Mouse (Mus musculus) cerebellum, postnatal 36 days (tissue): ENCODE measurements at regions not wholly inside any gene's neighbourhood (a gene's known extent, or its start where the extent isn't known, plus 50 kb on each side); places are given as distances from the start of the nearest gene placed in this dataset.
A peak's percentile ranks its signal among the peaks of the same experiment; 100 is the strongest.
"Not testable (repeated sequence)": the region's sequence is repeated elsewhere in the genome, so short reads cannot be mapped to it uniquely, and the experiment has no call there.

Experiments used
- DNase-seq, 2 experiments: peaks; one replicate each; pipeline ENCODE4 v3.0.0; 2021 to 2022; ENCODE audit warnings: mixed read lengths in 2 of 2

GRCm38 (mm10) chr8:116021691-116022090 lies 314.1 kb upstream of the Maf start:
- DNase-seq = no peak

- DNase-seq = no peak
These were observed 287.7 kb upstream of the Maf start for GRCm38 (mm10) chr8:115995320-115995719.

DNA sequence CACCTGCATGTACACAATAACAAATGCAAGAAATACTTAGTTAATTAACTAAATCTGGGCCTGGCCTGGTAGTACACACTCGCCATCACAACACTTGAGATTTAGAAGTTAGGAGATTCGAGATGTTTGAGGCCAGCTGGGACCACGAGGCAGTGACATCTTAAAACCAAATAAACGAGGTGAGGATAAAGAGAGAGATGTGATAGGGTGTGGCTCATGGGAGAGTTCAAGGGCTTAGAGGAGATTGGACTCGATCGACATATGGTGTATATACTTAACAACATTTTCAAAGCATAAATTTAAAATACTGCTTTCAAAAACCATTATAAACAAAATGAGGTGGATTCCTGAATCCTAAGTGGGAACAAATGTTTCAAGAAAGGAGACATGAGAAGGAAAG lies 284.4 kb upstream of the Maf start:
- no peak for DNase-seq

DNA sequence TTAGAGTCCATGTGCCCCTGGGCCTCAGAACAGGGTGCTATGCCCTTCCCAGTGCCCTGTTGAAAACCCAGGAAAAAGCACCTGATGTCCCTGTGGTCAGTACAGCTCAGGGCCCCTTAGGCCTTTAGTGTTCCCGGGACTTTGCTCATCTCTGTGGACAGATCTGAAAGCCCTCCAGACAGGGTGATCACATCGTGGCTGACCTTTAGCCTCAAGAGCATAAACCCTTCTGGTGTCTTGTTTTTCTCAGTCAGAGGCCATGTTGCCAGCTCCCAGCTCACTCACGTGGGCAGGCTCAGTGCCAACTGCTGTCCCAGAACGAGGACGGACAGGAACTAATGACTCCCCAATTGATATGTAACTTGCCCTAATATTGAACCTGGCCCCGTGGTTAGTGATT lies 275.8 kb upstream of the Maf start:
- DNase-seq = peak in 1 of 2 experiments; percentile 6

GRCm38 (mm10) chr8:115982326-115982725 lies 274.7 kb upstream of the Maf start:
- no peak for DNase-seq

DNA sequence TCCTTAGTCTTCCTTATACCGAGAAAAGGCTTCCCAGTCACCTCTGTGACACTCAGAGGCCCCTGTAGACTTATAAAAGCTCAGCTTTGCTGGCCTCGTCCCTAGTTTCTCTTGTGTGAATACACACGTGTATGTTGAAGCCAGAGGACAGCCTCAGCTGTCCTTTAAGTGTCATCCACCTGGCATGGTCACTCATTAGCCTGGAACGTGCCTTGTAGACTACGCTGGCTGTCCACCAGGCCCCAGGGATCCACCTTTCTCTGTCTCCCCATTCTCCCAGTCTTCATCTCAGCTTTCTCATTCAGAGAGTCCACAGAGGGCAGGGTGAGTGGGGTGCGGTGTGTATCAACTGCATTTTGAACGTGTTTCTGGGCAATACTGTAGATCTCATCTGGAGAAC lies 273.8 kb upstream of the Maf start:
- DNase-seq = no peak

DNA sequence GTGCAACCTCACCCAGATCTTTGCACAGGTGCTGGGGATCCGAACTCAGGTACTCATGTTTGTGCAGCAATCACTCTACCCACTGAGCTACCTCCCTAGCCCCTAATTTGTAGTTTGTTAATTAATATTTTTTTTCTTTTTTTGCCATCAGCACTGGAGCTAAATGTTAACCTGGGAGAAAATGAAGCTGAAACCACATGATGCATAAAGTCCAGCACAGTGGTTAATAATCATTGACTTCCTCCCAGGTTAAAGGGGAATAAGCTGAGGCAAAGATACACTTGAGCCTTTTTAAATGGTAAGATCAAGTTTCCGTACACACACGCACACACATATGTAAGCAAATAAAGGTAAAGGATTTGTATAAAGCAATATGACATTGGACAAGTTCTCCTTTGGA lies 273.0 kb upstream of the Maf start:
- no peak for DNase-seq

GRCm38 (mm10) chr8:115977152-115977551 lies 269.6 kb upstream of the Maf start:
- no peak for DNase-seq

GRCm38 (mm10) chr8:115974706-115975105 lies 267.1 kb upstream of the Maf start:
- DNase-seq = no peak

GRCm38 (mm10) chr8:115971351-115971750 lies 263.8 kb upstream of the Maf start:
- not testable (repeated sequence) for DNase-seq

DNA sequence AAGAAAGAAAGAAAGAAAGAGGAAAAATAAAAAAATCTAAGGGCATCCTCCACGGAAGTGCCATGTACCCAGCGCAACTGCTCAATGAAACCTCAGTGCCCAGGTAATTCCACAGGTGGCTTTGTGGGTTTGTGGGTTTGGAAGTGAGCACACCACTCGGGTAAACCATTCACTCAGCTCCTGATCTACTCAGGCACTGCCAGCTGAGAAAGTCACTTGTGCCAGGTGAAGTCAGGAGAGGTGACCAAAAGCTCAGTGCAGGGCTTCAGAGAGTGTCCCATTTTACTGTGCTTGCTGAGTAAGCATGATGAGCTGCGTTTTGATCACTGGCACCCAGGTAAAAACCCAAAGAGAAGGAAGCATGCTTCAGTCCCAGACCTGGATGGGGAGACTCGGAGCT lies 260.5 kb upstream of the Maf start:
- no peak for DNase-seq

- no peak for DNase-seq
These were observed 258.4 kb upstream of the Maf start for GRCm38 (mm10) chr8:115965981-115966380.

GRCm38 (mm10) chr8:115955371-115955770 lies 247.8 kb upstream of the Maf start:
- peak; percentile 48 to 54 for DNase-seq

- peak; percentile 29 to 34 for DNase-seq
These were observed 246.3 kb upstream of the Maf start for GRCm38 (mm10) chr8:115953783-115954470.

- DNase-seq = peak in 1 of 2 experiments; percentile 13
These were observed 244.9 kb upstream of the Maf start for GRCm38 (mm10) chr8:115952496-115952895.

DNA sequence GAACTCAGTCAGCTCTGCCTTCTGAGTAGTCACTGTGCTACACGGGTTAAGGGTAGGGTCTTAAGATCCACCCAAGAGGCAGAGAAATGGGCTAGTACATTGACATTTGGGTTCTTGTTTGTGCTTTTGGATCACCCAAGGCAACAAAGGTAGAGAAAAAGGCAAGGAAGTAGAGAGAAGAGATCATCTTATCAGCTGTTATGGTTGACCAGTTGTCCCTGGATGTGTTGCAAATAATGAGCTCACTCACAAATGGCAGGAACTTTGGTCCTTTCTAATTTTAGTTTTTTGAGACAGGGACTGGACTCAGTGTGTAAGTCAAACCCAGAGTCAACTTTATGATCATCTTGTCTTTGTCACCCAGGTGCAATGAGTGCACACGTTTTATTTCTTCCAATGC lies 241.3 kb upstream of the Maf start:
- DNase-seq = no peak

- DNase-seq = no peak
These were observed 240.4 kb upstream of the Maf start for GRCm38 (mm10) chr8:115948036-115948435.

GRCm38 (mm10) chr8:115942731-115943509 lies 235.3 kb upstream of the Maf start:
- DNase-seq = peak in 1 of 2 experiments; percentile 4

DNA sequence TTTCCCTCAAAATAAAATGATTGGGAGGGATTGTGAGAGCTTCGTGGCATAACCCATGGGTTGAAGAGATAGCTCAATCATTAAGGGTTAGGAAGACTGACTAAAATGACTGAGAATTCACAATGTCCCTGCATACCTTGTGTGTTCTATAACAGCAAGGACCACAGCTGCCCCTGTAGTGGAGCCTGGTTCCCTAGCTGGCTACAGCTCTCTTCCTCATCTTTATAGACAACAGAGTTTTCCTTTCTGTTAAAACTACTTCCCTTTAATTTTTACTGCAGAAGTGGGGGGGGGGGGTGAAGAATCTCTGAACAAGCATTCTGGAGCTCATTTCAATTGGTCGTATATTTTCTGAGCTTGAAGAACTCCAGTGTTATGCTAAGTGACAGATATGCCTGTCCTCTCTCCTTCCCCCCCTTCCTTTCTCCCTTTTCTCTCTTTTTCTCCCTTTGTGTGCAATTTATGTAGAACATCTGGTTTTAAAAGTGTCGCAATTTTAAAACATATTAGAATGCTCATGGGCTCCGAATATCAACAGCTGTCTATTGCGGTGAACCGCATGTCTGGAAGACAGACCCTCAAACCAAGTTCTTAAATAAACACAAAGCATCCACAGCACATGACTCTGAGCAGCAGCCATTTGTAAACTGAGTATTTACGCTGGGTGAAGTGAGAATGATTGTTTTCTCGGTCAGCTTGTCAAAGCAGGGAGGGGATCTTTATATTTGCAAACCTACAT lies 222.0 kb upstream of the Maf start:
- DNase-seq = no peak

DNA sequence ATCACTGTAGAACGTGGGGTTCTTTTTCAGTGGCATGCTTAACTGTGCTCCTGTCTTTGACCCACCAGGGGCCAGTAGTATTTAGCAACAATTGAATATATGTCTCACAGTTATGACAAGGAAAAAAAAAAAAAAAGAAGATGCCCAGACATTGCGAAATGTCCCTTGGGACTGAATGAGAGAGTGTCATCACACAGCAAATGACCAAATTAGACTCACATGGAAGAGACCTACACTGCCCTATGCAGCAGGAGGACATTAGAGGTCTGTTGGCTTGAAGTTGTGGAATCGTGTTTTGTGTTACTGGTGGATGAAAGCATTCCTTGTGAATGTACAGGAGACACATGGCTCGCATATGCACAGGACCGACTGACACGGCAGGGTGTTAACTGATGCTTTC lies 214.3 kb upstream of the Maf start:
- no peak for DNase-seq

DNA sequence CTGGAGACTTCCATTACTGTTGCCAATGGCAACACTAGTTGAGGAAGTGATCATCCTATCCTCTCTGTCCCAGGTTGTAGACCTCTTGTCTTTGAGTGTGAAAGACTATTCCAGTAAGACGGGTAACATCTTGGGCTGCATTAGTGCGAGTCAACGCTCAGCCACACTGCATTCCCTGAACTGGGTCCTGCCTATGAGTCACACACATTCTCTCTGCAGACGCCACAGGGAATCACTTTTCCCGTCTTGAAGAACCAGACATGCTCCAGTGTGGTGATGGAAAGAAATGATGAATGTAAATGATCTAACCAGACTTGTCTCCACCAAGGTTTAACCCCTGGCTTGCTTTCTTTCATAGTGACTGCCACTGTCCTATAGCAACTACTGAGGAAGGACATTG lies 199.1 kb upstream of the Maf start:
- DNase-seq = no peak

DNA sequence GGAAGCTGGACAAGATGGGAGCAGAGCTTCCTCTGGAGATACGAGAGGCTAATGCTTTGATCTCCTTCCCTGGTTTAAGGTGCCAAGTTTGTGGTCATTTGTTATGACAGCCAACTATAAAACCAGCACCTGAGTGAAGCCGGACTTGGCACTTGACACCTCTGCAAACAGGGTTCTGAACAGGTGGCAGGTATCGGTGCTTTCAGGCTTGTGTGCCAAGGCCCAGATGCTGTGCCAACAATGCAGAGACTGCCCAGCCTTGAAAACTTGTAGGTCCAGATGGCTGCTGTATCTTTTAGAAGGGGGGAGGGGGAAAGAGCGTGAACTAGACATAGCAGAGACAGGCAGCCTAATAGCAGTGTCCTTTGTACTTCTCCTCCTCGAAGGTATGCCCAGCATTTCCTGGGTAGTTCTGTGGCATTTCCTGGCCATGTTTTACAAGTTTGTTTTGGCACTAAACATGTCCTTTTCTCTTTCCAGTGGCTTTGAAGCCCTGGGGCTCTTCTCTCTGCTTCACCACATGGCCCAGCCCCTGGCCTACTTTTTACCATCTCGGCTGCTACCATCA lies 196.3 kb upstream of the Maf start:
- peak; percentile 86 to 90 for DNase-seq

- DNase-seq = no peak
These were observed 190.1 kb upstream of the Maf start for GRCm38 (mm10) chr8:115897521-115898178.
